Mouse (Mus musculus) olfactory bulb, adult 2 months (tissue): ENCODE measurements at regions not wholly inside any gene's neighbourhood (a gene's known extent, or its start where the extent isn't known, plus 50 kb on each side); places are given as distances from the start of the nearest gene placed in this dataset.

ENCODE experiments used
- CTCF ChIP-seq: fragments of 200-500 bp; IDR thresholded peaks from 2 replicates; pipeline ENCODE4 v1.5.1; 2012; ENCODE audit warnings: low read depth, mild to moderate bottlenecking, low read length, moderate library complexity; ENCODE audit not compliant: insufficient read depth
- POLR2A ChIP-seq: fragments of 200-500 bp; IDR thresholded peaks from 2 replicates; pipeline ENCODE4 v1.6.1; 2012; ENCODE audit warnings: mild to moderate bottlenecking, low read depth, low read length, moderate library complexity; ENCODE audit not compliant: insufficient read depth

- no peak for TF ChIP-seq POLR2A
- TF ChIP-seq CTCF, result no peak
Observed at GRCm38 (mm10) chr13:25781161-25781560, 510.9 kb upstream of the Nrsn1 start.
